10 mouse cellular contexts compared by ENCODE assay signal in the genomic region with DNA sequence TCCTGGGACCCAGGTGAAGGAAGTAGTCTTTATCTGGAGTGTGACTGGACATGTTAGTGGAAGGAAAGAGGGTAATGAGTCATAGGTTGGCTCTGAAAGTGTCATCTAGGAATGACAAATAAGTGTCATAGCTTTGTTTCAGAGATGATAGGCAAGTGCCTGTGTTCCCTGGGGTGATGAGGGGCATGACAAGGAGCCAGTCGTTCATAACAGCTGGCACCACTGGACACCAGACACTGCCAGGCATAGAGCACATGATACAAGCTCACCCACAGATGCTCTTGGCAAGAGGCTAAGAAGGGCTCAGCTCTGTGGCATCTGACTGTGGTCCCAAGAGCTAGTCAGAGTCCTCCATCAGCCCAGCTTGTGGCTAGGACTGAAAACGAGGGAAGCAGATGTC.
"Had no signal": no experiment of that assay in that cellular context is flagged by ENCODE, and none has a peak within 500 bp of the region (broad histone marks: within the 10 kb centered on the region; RNA-seq: fewer than 3 reads in every experiment).

No protein-coding gene starts in this region.

- H3K27ac ChIP-seq: layer of hippocampus, adult 2 months; limb, embryonic 13.5 days; liver, embryonic 14.5 days; midbrain, embryonic 13.5 days; neural tube, embryonic 12.5 days had no signal

- DNase-seq: kidney, adult 8-10 months; layer of hippocampus, postnatal 36 days; left cerebral cortex, postnatal 4 days; lung, adult 18-20 months; thymus, postnatal 4 days had no signal

- H3K4me3 ChIP-seq: layer of hippocampus, adult 2 months; limb, embryonic 13.5 days; midbrain, embryonic 13.5 days; neural tube, embryonic 12.5 days had no signal
